Mouse (Mus musculus): Measurements from ENCODE around the gene Trim14.

Gene Trim14

DNA sequence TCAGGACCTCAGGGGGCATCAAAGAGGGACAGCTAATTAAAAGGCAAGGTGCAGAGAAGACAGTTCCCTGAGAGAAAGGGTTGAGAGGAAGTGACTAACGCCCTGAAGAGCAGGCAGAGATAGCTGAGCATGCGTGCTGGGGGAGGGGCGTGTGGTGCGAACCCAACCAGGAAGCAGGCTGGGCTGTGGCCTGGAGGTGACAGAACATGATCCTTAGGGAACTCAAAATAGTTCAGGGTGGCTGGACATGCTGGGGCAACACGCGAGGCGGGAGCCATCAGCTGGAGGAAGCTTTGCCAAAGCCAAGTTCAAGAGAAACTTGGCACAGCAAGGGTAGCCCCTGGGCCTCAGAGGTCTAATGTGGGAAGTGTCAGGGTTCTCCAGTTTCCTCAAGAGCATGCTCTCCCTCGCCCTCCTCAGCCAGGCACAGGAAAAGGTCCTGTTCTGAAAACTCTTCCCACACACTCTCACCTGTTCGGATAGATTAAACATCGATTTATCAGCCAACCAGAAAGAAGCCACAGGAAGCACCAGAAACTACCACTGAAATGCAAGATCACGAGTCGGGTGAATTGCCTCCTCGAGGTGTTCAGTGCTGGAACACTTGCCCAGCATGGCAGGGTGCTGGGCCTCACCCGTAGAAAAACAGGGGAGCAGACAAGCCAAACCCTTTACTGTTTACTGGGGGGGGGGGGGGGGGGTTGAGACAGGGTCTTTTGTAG, 50.1 kb downstream of the Trim14 start:
- in situ Hi-C loops (cut with MboI, MseI), result no loop called here

DNA sequence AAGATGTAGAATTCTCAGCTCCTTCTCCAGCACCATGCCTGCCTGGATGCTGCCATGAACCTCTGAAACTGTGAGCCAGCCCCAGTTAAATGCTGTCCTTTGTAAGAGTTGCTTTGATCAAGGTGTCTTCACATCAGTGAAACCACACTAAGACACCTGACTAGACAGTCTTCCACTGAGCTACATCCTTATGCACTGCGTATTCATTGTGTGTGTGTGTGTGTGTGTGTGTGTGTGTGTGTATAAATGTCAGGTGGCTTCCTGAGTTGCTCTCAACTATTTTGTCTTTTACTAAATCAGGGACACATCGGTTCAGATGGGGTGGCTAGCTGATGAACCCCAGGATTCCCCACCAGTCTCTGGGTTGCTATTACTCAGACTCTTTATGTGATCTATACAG, 56.9 kb downstream of the Trim14 start:
- in situ Hi-C loops (cut with MboI, MseI), result loop anchor here (5.0 kb wide), 1 partner anchor 97 kb away; no protein-coding TSS in a partner anchor

DNA sequence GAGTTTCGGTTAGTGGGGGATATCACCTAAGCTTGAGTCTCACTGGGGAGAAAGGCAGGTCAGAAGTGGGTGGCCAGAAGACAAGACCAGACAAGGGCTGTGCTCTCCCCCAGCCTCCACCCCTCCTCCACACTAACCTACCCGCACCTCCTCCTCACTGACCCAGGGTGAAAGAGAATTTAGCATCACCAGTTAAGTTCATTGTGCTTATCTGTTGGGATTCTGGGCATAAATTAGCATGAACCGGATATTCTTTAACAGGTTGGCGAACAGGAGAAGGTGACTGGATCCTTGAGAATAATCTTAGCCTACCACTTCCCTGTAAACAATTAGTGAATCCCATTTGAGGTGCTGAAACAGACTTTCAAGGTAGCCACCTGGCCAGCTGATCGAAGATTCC, 60.8 kb downstream of the Trim14 start:
- in situ Hi-C loops (cut with MboI, MseI), result loop anchor here (5.0 kb wide), 1 partner anchor 93 kb away; no protein-coding TSS in a partner anchor

GRCm38 (mm10) chr4:46465740-46466139, 70.2 kb downstream of the Trim14 start:
- in situ Hi-C loops (cut with MboI, MseI), result no loop called here

- in situ Hi-C loops (cut with MboI, MseI), result no loop called here
These were observed 72.7 kb downstream of the Trim14 start for GRCm38 (mm10) chr4:46463130-46463830.

- in situ Hi-C loops (cut with MboI, MseI), result no loop called here
These were observed 77.5 kb downstream of the Trim14 start for GRCm38 (mm10) chr4:46458411-46458810.

GRCm38 (mm10) chr4:46457186-46457585, 78.8 kb downstream of the Trim14 start:
- in situ Hi-C loops (cut with MboI, MseI), result no loop called here

DNA sequence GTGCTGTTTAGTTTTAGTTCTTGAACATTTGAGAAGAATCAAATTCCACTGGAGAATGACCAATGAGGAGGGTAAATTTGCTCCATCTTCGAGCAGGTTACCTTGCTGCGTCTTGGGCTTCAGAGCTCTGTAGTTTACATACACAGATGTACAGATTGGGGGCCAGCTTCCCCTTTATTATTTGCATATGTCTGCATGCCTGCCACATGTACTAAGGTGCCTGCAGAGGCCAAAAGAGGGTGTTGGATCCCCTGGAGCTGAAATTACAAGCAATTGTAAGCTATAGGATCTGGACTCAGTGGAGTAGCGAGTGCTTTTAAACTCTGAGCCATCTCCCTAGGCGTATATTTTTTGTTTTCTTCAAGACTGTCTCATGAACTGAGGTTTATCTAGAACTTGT, 79.2 kb downstream of the Trim14 start:
- in situ Hi-C loops (cut with MboI, MseI), result no loop called here

GRCm38 (mm10) chr4:46454097-46454864, 81.7 kb downstream of the Trim14 start:
- in situ Hi-C loops (cut with MboI, MseI), result no loop called here

- in situ Hi-C loops (cut with MboI, MseI), result no loop called here
These were observed 82.9 kb downstream of the Trim14 start for GRCm38 (mm10) chr4:46452855-46453719.

GRCm38 (mm10) chr4:46452481-46452850, 83.5 kb downstream of the Trim14 start:
- in situ Hi-C loops (cut with MboI, MseI), result no loop called here

GRCm38 (mm10) chr4:46451758-46452480, 84.0 kb downstream of the Trim14 start:
- in situ Hi-C loops (cut with MboI, MseI), result no loop called here

DNA sequence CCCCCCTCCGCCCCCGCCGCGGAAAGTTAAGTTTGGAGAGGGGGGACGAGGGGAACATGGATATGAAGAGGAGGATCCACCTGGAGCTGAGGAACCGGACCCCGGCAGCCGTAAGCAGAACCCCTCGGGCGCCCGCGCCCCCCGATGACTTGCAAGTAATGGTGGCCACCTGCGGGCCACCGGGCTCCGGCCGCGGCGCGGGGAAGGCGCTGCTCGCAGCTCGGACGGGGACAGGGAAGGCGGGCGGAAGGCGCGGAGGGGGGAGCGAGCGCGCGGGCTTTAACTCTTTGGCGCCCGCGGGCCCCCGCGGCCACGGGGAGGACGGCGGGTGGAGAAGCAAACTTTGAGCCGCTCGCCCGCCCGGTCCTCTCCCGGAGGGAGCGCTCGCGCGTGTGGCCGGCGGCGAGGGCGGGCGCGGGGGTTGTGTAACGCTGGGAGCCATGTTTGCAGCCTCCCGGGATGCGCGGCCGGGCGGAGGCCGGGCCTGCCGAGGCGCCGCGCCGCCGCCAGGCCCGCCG, 84.6 kb downstream of the Trim14 start:
- in situ Hi-C loops (cut with MboI, MseI), result no loop called here

DNA sequence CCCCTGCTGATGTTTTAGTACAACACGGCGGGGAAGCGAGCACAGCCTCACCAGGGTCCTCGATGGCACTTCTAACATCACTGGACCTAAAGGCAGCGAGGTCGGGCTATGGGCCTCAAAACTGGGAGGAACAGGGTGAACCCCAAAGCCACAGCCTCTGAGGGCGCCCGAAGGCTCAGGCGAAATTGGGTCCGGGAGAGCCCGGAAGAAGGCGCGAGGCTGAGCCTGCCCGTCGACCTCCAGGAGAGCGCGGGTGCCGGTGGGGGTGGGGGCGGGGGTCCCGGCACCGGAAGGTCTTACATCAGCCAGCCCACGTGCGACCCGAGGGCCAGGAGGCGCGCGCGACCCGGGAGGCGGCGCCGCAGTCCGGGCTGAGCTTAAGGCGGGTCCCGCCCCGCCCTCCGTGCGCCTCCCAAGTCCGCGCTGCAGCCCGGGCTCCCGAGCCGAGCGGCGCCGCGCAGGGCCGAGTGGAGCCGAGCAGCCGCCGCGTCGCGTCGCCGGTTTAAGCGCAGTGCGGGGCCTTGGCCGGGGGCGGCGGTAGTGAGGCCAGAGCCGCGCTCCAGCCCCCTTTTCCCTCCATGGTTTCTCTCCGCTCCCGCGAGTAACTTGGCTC, 85.3 kb downstream of the Trim14 start, which contains the start of gene Anp32b:
Gene Anp32b, plus strand, starts transcription at position 384 of the 613 bp plus-strand sequence.
- in situ Hi-C loops (cut with MboI, MseI), result no loop called here

GRCm38 (mm10) chr4:46450020-46450518, 85.9 kb downstream of the Trim14 start:
- in situ Hi-C loops (cut with MboI, MseI), result no loop called here

DNA sequence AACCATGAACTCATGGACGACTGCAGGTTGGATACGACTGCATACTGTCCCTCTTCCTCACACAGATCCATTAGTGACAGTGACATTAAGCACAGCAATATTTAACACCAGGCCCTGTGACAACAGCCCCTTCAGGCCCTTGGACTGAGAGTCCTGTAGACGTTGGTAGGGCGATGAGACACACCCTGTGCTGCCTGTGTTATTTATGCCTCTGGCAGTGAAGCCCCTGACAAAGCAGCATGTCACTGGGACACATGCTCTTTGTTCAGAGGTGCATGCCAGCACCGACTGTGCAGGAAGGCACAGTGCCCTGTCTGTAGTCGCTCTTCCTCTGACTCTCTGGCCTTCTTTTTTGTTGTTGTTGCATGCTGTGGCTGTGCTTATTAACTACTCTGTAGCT, 87.1 kb downstream of the Trim14 start:
- in situ Hi-C loops (cut with MboI, MseI), result no loop called here

DNA sequence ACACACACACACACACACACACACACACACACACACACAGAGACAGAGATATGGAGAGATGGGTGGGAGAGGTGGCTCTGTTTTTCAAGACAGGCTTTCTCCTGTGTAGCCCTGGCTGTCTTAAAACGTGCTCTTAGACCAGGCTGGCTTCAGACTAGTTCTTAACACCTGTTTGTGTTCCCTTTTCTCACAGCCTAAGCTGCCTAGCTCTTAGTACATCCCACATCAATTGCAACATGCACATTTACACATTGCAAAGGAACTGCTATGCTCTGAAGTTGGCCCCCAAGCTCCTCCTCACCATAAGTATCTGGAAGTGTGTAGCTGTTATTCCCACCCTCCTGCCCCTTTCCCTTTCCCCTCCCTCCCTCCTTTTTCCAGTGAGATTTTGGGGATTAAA, 88.5 kb downstream of the Trim14 start:
- in situ Hi-C loops (cut with MboI, MseI), result no loop called here

DNA sequence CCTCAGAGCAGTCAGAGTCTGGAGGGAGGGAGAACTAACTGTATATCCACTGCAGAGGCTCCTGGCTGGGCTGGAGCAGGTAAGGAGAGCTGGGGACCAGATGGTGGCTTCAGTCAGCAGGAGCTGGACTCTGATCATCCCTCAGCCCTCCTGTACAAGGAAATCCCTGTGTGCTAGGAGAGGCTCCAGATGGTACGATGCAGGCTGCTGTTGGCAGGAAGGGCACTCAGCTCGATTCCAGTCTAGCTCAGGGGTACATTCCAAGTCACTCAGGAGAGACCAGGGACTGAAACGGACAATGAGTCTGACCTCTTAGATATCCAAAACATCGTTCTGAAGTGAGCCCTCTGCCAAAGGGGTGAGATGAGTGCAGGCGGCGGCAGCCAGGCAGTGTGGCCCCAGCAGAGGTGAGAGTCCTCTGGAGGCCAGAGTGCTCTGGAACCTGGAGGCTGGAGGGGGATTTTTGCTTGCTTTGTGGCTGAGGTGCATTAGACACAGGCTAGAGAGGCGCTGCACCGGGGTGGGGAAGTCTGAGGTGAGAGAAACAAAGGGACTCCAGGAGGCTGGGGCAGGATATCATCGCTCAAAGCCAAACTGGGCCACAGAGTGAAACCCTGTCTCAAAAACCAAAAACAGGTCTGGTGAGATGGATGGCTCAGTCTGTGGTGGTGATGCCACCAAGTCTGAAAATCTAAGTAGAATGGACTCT, 90.5 kb downstream of the Trim14 start:
- in situ Hi-C loops (cut with MboI, MseI), result no loop called here
